Mouse (Mus musculus): ENCODE measurements around the gene Cyfip2.
A peak's percentile ranks its signal among the peaks of the same experiment; 100 is the strongest.

Cyfip2 gene

GRCm38 (mm10) chr11:46312523-46313035 lies at the start of gene Cyfip2:
TSS of gene Cyfip2 (minus strand) at chr11:46312859.
- DNase-seq (ENCODE audit: low spot score): no peak

- DNase-seq (ENCODE audit: low spot score): no peak
Observed at GRCm38 (mm10) chr11:46360991-46361665, 48.5 kb upstream of the Cyfip2 start.

- DNase-seq (ENCODE audit: low spot score): peak; percentile 67
Observed at GRCm38 (mm10) chr11:46358369-46358768, 45.7 kb upstream of the Cyfip2 start.

GRCm38 (mm10) chr11:46349681-46350410 lies 37.2 kb upstream of the Cyfip2 start:
- DNase-seq (ENCODE audit: low spot score): no peak

- no peak for DNase-seq (ENCODE audit: low spot score)
Observed at GRCm38 (mm10) chr11:46348416-46348815, 35.8 kb upstream of the Cyfip2 start.

- peak; percentile 34 for DNase-seq (ENCODE audit: low spot score)
Observed at GRCm38 (mm10) chr11:46347756-46348155, 35.1 kb upstream of the Cyfip2 start.

- DNase-seq (ENCODE audit: low spot score): peak; percentile 90
Observed at GRCm38 (mm10) chr11:46343886-46344546, 31.4 kb upstream of the Cyfip2 start.

GRCm38 (mm10) chr11:46341960-46342359 lies 29.3 kb upstream of the Cyfip2 start:
- no peak for DNase-seq (ENCODE audit: low spot score)

- DNase-seq (ENCODE audit: low spot score): no peak
Observed at GRCm38 (mm10) chr11:46336020-46336419, 23.4 kb upstream of the Cyfip2 start.

- DNase-seq (ENCODE audit: low spot score): no peak
Observed at GRCm38 (mm10) chr11:46332217-46332616, 19.6 kb upstream of the Cyfip2 start.

GRCm38 (mm10) chr11:46326271-46327015 lies 13.8 kb upstream of the Cyfip2 start:
- peak; percentile 90 for DNase-seq (ENCODE audit: low spot score)

- DNase-seq (ENCODE audit: low spot score): no peak
Observed at GRCm38 (mm10) chr11:46321559-46321958, 8.9 kb upstream of the Cyfip2 start.

GRCm38 (mm10) chr11:46314534-46314933 lies 1.9 kb upstream of the Cyfip2 start:
- DNase-seq (ENCODE audit: low spot score): no peak

GRCm38 (mm10) chr11:46313851-46314250 lies 1.2 kb upstream of the Cyfip2 start:
- DNase-seq (ENCODE audit: low spot score): peak; percentile 52

- peak; percentile 82 for DNase-seq (ENCODE audit: low spot score)
Observed at GRCm38 (mm10) chr11:46311703-46312522, 746 bp downstream of the Cyfip2 start.

- peak; percentile 76 for DNase-seq (ENCODE audit: low spot score)
Observed at GRCm38 (mm10) chr11:46311181-46311702, 1.4 kb downstream of the Cyfip2 start.

GRCm38 (mm10) chr11:46310647-46311063 lies 2.0 kb downstream of the Cyfip2 start:
- DNase-seq (ENCODE audit: low spot score): no peak

- no peak for DNase-seq (ENCODE audit: low spot score)
Observed at GRCm38 (mm10) chr11:46309808-46310555, 2.7 kb downstream of the Cyfip2 start.

GRCm38 (mm10) chr11:46309111-46309741 lies 3.4 kb downstream of the Cyfip2 start:
- peak; percentile 37 for DNase-seq (ENCODE audit: low spot score)

Measured in T-cell, adult 2 months (primary cell).